Mouse (Mus musculus): ENCODE data around the gene Twnk.
A peak's percentile ranks its signal among the peaks of the same experiment; 100 is the strongest.
"Not testable (repeated sequence)": the region's sequence is repeated elsewhere in the genome, so short reads cannot be mapped to it uniquely, and the experiment has no call there.

The Twnk gene

DNA sequence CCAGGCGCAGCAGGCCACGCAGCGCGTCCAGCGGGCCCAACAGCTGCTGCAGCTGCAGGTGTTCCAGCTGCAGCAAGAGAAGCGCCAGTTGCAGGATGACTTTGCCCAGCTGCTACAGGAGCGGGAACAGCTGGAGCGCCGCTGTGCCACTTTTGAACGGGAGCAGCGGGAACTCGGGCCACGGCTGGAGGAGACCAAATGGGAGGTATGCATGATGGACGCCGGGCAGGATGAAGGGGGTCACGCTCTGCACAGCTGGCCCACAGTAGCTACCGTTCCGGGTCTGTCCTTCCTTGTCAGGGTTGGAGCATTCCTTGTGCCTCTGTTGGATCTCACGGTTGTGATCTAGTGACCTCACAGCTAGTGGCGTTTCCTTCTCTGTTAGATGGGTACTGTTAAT is 19.3 kb downstream of the Twnk start:
- DNase-seq (ENCODE audit: low read depth, low spot score): no peak

DNA sequence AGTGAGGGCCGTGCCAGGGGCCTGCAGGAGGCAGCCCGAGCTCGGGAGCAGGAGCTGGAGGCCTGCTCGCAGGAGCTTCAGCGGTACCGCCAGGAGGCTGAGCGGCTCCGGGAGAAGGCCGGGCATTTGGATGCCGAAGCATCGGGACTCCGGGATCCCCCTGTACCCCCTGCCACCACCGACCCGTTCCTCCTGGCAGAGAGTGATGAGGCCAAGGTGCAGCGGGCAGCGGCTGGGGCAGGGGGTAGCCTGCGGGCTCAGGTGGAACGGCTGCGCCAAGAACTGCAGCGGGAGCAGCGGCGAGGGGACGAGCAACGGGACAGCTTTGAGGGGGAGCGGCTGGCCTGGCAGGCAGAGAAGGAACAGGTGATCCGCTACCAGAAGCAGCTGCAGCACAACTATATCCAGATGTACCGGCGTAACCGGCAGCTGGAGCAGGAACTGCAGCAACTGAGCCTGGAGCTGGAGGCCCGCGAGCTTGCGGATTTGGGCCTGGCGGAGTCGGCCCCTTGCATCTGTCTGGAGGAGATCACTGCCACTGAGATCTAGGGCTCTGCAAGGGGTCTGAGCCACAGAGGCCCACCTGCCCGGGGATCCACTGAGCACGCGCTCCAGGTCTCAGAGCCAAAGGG is 20.6 kb downstream of the Twnk start:
- no peak for DNase-seq (ENCODE audit: low read depth, low spot score)

DNA sequence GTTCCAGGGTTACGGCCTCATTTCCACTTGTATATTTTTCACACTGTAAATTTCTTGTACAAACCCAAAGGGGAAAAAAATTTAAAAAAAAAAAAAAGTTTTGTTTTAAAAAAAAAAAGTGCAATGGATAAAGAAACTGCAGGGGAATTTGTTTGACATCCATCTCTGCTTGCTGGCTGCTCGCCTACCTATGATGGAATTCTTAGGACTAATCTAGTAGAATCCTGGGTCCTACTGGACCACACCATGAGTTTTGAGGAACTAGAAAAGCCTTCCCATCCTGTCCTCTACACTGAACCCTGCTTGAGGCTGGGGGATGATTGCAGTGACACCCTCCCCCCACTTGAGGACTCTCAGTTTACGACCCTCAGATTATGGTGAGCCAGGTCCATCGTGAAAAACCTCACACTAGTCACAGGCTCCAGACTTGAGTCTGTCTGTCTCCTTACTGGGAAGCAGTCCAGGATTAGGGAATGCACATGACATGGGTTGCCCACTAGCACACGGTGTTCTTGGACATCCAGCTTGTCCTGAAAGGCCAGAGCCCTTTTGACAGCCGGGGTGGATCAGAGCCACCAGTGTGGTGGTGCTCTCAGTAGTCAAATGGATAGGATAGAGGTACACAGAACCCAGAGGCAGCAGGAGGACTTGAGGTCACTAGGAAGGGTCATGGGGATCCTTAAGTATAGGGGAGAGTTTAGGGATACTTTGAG is 21.7 kb downstream of the Twnk start:
- DNase-seq (ENCODE audit: low read depth, low spot score): no peak

DNA sequence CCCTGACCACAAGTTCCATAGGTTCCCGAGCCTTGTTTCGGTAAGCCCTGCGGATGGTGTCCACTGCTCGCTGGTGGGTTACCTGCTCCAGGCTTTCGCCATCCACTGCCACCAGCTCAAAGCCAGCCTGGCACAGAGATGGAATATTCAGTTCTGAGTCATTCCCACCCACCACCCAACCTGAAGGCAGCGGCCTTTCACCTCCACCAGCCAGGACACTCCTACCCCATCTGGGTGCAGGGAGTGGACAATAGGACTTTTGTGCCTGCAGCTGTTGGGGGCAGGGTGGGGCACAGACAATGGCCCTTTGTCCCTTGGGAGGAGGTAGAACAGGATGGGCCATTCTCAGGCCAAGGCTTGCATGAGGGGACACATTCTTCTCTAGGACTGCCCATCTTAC is 22.4 kb downstream of the Twnk start:
- no peak for DNase-seq (ENCODE audit: low read depth, low spot score)

DNA sequence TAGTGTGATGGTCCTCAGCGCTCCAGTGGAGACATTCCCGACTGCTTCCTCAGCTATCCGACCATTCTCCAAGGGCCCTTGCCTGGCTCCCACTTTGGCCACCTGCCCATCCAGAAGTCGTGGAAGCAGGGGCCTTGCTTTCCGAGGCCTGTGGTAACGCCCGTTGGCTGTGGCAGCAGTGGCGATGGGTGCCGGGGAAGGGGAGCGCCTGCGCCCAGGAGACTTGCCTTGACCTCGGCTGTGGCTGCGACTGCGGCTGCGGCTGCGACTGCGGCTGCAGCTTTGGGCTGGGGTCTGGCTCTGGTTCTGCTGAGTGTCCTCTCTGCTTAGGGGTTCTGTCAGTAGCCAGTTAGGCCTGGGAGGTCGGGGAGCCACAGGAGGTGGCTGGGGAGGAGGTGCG is 23.3 kb downstream of the Twnk start:
- no peak for DNase-seq (ENCODE audit: low read depth, low spot score)

DNA sequence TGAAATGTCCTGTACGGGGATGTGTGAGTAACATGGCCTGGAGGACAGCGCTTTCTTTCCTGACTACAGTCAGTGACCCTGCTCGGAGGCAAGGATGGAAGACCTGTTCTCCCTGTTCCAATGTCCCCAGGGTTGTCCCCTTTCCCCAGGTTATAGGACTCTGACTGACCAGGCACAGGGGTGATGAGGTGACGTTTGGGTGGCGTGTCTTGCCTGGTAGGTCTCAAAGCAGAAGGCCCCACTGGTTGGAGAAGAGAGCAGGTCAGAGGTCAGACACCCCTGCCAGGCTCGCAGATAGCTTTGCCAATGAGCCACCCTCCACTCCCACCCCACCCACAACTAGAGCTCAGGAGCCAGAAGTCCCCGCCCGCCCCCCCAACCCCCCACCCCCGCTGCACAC is 24.1 kb downstream of the Twnk start:
- no peak for DNase-seq (ENCODE audit: low read depth, low spot score)

DNA sequence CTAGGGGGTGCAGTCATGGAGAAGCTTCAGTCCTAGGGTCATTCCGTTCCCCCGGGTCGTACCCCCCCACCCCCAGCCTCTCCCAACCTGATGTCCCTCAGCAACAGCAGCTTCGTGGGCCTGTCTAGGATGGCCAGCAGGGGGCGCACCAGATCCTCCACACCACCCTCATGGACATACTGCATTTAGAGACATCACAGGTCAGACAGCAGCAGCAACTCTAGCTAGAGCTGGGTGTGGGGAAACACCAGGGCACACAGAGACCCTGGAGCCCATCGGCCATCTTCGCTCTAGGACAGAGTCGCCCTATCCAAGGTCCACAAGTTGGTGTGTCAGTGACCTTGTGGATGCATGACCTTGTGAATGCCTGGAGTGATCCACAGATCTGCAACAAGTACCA is 24.6 kb downstream of the Twnk start:
- no peak for DNase-seq (ENCODE audit: low read depth, low spot score)

DNA sequence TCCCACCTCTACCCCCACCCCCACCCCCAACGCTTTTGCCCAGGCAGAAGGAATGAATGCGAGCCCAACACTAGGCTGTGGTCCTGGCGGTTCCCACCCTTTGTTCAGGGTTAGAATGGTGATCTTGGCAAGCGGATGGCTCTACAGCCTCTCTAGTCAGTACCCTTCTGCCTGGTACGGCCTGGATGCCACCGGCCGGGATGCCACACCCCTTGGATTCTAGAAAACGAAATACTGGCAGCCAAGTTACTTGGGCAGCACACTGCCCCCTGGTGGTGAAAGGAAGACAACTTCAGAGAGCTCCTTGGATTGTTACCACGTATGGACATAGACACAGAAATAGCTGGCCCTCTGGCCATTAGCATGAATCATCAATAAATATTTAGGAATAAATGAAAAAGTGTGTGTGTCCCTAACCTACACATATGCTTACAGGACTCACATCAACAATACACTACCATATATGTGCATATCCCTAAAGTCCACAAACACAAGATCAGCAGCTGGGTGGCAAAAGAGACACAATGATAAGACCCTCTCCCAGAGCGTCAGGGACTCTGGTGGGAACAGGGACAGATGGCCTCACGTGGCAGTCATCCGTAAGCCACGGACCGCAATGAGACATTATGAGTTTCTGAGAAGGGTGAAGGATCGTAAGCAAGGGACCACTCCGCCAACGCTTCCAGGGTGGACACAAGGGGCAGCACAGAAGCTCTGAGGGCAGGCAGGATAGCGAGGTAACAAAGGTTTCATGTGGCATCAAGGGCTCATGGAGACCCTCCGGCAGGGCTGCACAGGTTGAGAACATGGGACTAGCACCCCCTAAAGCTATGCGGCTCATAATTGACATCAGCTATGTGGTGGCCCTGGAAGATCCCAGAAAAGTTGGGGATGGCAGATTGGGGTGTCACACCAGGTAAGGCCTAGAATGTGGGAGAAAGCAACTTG is 25.6 kb downstream of the Twnk start:
- no peak for DNase-seq (ENCODE audit: low read depth, low spot score)

DNA sequence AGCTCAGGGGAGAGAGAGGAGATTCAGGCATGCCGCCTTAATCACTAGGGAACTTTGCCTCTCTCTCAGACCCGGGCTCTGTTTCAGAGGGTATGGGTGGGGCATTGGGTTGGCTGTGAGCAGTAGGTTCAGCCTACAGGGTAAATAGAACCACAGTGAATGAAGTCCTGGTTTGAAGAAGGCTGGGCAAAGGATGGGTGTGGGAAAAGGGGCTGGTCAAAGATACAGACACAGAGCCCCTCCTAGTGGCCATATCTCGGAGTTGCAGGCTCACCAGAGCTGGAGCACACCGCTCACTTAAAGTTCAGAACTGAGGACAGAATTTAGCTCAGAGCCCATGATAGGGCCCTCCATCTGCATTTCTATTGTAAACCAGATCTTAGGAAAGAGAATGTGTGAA is 26.3 kb downstream of the Twnk start:
- DNase-seq (ENCODE audit: low read depth, low spot score): no peak

DNA sequence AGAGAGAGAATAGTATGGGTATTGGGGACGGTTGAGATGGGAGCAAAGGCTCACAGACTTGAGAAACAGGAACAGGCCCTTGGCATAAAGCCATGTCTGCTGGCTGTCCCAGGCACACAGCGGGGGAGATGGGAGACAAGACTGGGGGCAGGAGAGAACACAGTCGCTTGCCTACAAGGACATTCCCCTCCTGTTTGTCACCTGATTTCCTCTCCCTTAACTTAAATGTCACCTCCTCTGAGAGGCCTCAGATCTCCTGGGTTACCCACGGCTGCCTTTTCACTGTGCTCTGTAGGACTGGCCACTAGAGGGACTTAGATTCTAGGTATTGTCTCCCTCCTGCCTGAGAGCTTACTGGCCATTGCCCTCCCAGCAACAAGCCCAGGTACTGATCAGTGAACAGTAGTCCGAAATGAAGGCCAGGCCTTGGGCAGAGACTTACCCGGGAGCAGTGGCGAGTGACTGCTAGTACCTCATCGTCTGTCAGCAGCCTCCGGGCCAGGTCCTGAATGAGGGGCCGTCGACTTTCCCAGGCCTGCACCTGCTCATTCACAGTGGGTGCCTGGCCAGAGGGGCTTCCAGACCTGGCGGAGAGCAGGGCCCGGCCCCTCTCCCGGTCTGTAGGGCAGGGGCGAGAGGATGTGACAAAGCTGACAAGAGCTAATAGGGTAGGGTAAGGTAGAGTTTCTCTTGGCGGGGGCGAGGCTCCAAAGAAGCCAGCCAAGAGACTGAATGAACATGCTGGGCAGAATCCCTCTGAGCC is 27.3 kb downstream of the Twnk start:
- no peak for DNase-seq (ENCODE audit: low read depth, low spot score)

DNA sequence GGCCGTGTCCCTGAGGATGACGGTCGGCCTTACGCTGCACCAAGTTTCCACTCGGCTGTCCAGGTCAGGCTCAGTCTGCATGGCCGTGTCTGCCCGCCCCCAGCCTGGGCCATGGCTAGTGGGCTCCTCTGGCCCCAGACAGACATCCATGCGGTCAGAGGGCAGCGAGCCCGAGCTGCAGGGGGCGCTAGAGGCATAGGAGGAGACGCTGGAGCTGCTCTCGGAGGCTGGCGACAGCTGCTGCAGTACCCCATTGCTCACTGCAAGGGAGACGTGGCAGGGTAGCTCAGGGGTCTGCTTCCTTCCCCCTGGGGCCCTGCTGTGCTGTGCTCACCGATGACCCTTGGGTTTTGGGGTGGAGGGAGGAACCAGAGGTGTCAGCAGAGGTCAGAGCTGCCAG is 31.4 kb downstream of the Twnk start:
- no peak for DNase-seq (ENCODE audit: low read depth, low spot score)

DNA sequence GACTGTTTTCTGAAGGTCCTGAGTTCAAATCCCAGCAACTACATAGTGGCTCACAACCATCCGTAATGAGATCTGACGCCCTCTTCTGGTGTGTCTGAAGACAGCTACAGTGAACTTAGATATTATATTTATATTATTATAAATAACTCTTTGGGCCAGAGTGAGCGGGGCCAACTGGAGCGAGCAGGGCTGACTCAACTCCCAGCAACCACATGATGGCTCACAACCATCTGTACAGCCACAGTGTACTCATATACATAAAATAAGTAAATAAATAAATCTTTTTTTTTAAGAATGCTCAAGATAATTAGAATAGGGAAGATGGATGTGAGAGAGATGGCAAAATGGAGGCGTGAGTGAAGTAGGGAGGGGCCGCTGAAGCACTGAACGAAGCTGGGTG is 32.7 kb downstream of the Twnk start:
- DNase-seq (ENCODE audit: low read depth, low spot score): not testable (repeated sequence)

DNA sequence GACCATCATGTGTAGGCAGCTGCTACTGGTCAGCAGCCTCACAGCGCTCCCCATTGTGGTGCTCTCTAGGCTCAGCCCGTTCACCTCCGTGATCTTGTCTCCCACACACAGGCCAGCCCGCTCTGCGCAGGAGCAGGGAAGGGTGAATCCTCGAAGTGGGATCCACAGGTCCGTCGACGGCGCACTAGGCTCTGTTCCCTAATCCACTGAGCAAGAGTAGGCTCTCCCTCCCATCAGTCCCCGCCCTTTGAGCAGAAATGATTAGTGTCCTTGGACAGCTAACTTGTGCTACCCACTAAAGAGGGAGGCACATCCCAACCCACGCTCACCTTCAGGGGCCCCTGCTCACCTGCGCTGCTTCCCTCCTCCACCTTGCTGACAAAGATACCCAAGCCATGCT is 34.8 kb downstream of the Twnk start:
- DNase-seq (ENCODE audit: low read depth, low spot score): no peak

DNA sequence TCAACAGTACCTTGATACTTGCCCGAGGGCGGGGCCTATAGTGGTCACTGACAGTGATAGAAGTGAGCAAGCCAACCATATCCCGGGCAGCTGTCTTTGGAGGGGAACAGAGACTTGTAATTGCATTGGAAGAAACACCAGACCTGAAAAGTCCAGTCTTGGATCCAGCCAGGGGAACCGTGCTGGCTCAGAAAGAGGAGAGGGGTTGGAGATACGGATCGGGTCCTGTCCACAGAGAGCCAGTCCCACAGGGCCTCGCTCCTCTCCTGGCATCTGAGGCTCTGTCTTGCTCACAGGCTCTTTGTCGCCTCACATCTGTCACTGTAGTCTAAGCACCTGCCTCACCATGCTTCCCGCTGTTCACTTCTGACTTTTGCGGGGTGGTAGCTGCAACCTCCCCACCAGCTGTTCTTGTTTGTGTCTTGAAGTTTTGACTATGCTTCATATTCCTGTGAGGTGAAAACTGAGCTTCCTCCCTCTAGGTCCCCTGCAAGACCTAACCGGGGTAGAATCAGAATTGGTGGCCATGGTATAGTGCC is 39.0 kb downstream of the Twnk start:
- no peak for DNase-seq (ENCODE audit: low read depth, low spot score)

DNA sequence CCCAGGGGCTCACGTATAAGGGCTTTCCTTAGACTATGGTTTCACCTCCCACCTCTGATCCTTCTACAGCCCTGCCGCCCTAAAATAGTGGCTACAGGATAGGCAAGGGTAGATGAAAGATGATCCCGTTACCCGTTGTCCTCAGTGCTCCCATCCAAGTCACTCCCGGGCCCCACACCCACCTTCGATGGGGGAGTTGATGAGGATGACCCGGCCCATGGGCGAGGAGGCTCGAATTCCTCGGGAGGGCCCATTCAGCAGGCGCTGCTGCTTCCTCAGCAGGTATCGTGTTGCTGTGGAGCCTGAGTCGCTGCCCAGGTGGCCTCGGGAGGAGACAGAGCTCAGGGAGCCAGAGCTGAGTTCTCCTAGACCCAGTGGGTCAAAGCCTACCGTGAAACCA is 39.8 kb downstream of the Twnk start:
- DNase-seq (ENCODE audit: low read depth, low spot score): no peak

DNA sequence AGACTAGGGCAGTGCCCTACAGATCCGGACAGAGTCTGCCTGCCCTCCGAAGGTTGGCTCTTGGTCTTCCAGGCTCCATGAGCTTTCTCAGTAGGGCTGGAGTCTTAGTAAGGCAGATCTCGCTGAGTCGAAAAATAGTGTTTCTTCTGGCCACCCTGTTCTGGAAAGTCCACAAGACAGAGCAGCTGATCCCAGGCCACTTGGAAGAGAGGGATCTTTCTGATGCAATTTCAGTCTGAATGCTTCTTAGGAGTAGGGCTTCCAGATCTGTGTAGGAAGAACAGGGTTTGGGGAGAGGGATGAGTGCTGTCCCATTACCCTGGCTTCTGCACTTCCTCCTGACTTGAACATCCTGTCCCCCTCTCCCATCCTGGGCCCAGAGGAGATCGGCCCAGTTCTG is 40.2 kb downstream of the Twnk start, which contains the start of gene Pdzd7:
TSS of gene Pdzd7 (minus strand) at position 67 of the 400 bp plus-strand sequence.
- no peak for DNase-seq (ENCODE audit: low read depth, low spot score)

DNA sequence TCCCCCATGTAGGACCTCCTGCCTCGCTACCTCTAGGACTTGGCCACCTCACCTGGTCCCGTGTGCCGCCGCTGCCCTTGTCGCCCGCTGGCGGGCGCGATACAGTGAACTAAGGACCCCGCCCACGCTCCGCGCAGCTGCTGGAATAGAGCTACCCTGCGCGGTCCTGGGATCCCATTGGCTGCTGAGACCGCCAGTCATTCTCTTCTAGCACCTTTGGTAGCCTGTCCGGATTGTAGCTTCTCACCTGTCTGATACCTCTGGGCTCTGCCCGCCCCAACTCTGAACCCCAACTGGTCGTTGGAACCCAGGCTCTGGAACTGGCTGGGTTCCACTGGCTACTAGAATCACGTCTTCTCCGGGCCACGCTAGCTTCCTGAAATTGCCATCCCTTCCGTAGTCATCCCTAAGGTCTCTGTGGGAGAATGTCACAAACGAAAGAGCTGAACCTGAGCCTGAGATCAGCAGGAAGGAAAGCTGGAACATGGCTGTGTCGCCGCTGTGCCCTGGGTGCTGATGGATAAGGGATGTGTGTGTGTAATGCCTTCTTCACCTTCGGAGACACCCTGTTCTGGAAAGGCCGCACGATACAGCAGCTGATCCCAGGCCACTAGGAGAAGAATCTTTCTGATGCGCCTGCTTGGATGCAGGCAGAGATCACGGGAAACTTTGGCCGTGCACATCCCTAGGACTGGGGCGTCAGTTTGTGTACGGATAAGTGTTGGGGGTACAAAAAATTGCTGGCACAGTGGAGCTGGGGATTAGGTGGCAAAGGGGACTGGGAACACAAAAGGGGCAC is 41.3 kb downstream of the Twnk start:
- peak; percentile 83 for DNase-seq (ENCODE audit: low read depth, low spot score)

DNA sequence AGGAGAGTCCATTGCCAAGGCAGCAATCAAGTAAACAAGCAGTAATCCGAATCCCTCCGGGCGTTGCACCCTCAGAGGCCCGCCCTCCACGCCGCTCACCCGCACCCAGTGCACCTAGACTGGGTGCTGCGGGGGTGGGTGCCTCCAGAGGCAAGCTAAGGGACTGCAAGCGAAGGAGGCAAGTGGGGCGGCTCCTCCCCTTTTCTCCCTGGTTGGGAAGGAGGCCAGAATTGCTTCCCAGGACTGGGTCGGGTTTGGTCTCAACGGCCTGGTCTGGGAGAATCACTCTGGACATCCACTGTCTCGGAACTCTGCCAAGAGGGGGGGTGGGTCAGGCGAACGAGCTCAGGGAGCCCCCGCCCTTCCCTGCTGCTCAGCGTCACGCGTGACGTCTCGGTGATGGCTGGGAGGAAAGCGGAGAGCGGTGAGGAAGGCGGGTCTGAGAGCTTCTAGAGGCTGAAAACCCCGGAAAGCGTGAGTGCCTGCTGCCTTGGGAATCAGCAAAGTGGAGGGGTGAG is 42.0 kb downstream of the Twnk start, which contains the start of gene Sfxn3:
TSS of gene Sfxn3 (plus strand) at position 87 of the 518 bp plus-strand sequence.
- DNase-seq (ENCODE audit: low read depth, low spot score): peak; percentile 79

DNA sequence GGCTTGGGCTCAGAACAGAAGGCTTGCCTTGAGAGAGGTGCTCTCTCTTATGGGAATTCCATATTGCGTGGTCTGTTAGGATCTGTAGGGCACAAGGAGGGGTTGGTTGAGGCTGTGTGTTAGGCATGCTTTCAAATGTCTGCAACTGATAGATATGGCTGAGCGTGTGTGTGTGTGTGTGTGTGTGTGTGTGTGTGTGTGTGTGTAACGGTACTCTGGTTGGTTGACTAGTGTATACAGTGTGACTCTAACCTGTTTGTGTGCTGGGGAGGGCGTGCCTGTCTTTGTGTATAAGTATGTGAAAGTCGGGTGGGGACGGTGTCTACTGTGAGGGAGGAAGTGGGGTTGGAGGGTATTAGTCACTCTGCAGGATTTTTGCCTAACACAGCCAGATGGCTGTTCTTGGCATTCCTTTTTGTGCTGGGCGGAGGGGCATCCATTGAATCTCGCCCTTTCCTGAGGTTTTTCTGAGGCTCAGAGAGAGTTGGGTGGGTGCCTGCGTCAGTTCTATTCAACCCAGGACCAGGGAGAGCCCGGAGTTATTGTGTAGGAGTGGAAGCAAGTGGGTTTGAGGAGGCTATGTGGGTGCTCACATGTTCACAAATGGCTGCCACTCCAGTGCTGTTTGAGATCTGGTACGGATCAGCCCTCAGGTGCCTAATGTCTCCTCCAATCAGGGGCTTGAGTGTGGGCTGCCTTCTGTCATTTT is 42.6 kb downstream of the Twnk start:
- no peak for DNase-seq (ENCODE audit: low read depth, low spot score)

Data from retina, adult 2 months (tissue).